Mouse (Mus musculus) neural tube, embryonic 15.5 days (tissue): ENCODE data around the gene Gm37240. TPM values are rescaled to one million over a fixed set of nuclear protein-coding genes. Genes with fewer than 3 reads are reported as not detected.

Experiments used
- ATAC-seq: fragments of 200-750 bp; cut with Nextera tagmentation; 2 replicates; pipeline ENCODE4 v1.8.0; 2017; ENCODE audit warnings: mild to moderate bottlenecking, moderate TSS enrichment, moderate library complexity; ENCODE audit not compliant: low FRiP score
- H3K27ac ChIP-seq: fragments of 300-500 bp; sonication (generic); replicated peaks from 2 replicates; pipeline ENCODE4 v1.5.1; 2015; ENCODE audit warnings: mild to moderate bottlenecking, inconsistent platforms
- H3K27me3 ChIP-seq: fragments of 300-500 bp; sonication (generic); replicated peaks from 2 replicates; pipeline ENCODE4 v1.6.1; 2015; ENCODE audit warnings: inconsistent platforms
- H3K36me3 ChIP-seq: fragments of 300-500 bp; sonication (generic); 2 replicates; pipeline ENCODE4 v1.6.1; 2015; ENCODE audit warnings: inconsistent platforms
- H3K4me1 ChIP-seq: fragments of 300-500 bp; sonication (generic); 2 replicates; pipeline ENCODE4 v1.6.1; 2015; ENCODE audit warnings: inconsistent platforms
- H3K4me2 ChIP-seq: fragments of 300-500 bp; sonication (generic); 2 replicates; pipeline ENCODE4 v1.6.1; 2015; ENCODE audit warnings: inconsistent platforms, mild to moderate bottlenecking, moderate library complexity
- H3K4me3 ChIP-seq: fragments of 300-500 bp; sonication (generic); replicated peaks from 2 replicates; pipeline ENCODE4 v1.5.1; 2015; ENCODE audit warnings: mild to moderate bottlenecking, inconsistent platforms
- H3K9ac ChIP-seq: fragments of 300-500 bp; sonication (generic); replicated peaks from 2 replicates; pipeline ENCODE4 v1.6.1; 2015; ENCODE audit warnings: mild to moderate bottlenecking, inconsistent platforms
- H3K9me3 ChIP-seq: fragments of 300-500 bp; sonication (generic); replicated peaks from 2 replicates; pipeline ENCODE4 v1.6.1; 2016; ENCODE audit warnings: inconsistent platforms
- WGBS: fragments of 180-500 bp; shearing (Covaris S2); methylation state at CpG from one replicate; pipeline ENCODE4 v1.1.7; 2015; ENCODE audit warnings: mixed read lengths; 5-methylcytosine and 5-hydroxymethylcytosine counted together
- polyA plus RNA-seq: library from polyadenylated mRNA; unstranded; fragments of >200 nt; fragmentation: Nextera tagmentation; extraction: Ambion mirVana; gene quantifications from 2 replicates; pipeline ENCODE4 v1.2.1, GENCODE M21; 2015

Gm37240 gene
- polyA plus RNA-seq, 1 experiment from 2014 or later, result 0.99 TPM

GRCm38 (mm10) chr3:84479293-84480005 lies 1407.9 kb downstream of the Gm37240 start:
- under 1% methylated on average over 61 of the region's 61 CpGs for WGBS
- H3K36me3 ChIP-seq, result no peaks in the 10 kb centered on the region
- peak overlapping the region; percentile 78 for H3K9ac ChIP-seq
- H3K4me1 ChIP-seq, result peaks cover 33% of the 10 kb centered on the region
- H3K27ac ChIP-seq, result peak overlapping the region; percentile 77
- peak overlapping the region; percentile 77 for H3K4me3 ChIP-seq
- peak; percentile 62 for ATAC-seq
- peak overlapping the region; percentile 93 for H3K4me2 ChIP-seq
- H3K9me3 ChIP-seq, result no peaks in the 10 kb centered on the region
- H3K27me3 ChIP-seq, result peaks cover 14% of the 10 kb centered on the region

- WGBS, result 4% methylated on average over 12 of the region's 12 CpGs
Observed at GRCm38 (mm10) chr3:84478896-84479292, 1408.4 kb downstream of the Gm37240 start.

DNA sequence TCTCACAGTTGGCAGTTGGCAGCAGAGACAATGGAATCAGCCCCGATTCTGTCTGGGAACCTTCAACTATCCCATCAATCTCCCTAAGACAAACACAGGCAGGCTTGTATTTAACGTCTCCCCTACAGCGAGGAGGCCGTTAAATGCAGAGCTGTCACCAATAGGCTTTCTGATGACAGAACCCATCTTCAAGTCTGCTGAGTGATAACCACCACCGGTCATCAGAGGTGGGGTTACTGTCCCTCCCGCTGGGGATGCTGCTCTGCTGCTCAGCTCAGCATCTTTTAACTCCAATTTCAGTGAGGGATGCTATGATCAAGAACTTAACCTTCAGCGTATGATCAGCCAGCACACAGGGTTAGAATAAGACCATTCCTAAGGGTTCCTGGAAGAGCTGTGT lies 1409.1 kb downstream of the Gm37240 start:
- Histone ChIP-seq H3K4me1 (peaks cover 37% of the 10 kb centered on the region), H3K4me2 (peak overlapping the region; percentile 93), H3K27me3 (peaks cover 14% of the 10 kb centered on the region), H3K4me3 (peak overlapping the region; percentile 77), H3K36me3 (no peaks in the 10 kb centered on the region), H3K9me3 (no peaks in the 10 kb centered on the region), H3K9ac (no peak overlapping the region), H3K27ac (no peak overlapping the region)
- ATAC-seq, result no peak
- WGBS, result 6% methylated on average over 7 of the region's 7 CpGs

More at GRCm38 (mm10) chr3:84478896-84479292, 1408.4 kb downstream of the Gm37240 start:
- Histone ChIP-seq H3K27ac (no peak overlapping the region), H3K9ac (peak overlapping the region; percentile 78), H3K27me3 (peaks cover 14% of the 10 kb centered on the region), H3K4me2 (peak overlapping the region; percentile 93), H3K4me3 (peak overlapping the region; percentile 77), H3K36me3 (no peaks in the 10 kb centered on the region), H3K9me3 (no peaks in the 10 kb centered on the region), H3K4me1 (peaks cover 33% of the 10 kb centered on the region)
- no peak for ATAC-seq

- Histone ChIP-seq H3K9me3 (no peaks in the 10 kb centered on the region), H3K27me3 (peaks cover 14% of the 10 kb centered on the region), H3K9ac (no peak overlapping the region), H3K36me3 (no peaks in the 10 kb centered on the region), H3K27ac (no peak overlapping the region), H3K4me2 (peak overlapping the region; percentile 93), H3K4me1 (peaks cover 44% of the 10 kb centered on the region), H3K4me3 (no peak overlapping the region)
- no peak for ATAC-seq
- 97% methylated on average over 1 of the region's 1 CpGs for WGBS
Observed at GRCm38 (mm10) chr3:84477498-84477897, 1409.8 kb downstream of the Gm37240 start.

GRCm38 (mm10) chr3:84474981-84475775 lies 1412.1 kb downstream of the Gm37240 start:
- Histone ChIP-seq H3K9me3 (no peaks in the 10 kb centered on the region), H3K9ac (no peak overlapping the region), H3K4me2 (no peak overlapping the region), H3K27me3 (peaks cover 10% of the 10 kb centered on the region), H3K27ac (no peak overlapping the region), H3K36me3 (no peaks in the 10 kb centered on the region), H3K4me1 (peaks cover 34% of the 10 kb centered on the region), H3K4me3 (no peak overlapping the region)
- ATAC-seq, result no peak
- 91% methylated on average over 12 of the region's 12 CpGs for WGBS

DNA sequence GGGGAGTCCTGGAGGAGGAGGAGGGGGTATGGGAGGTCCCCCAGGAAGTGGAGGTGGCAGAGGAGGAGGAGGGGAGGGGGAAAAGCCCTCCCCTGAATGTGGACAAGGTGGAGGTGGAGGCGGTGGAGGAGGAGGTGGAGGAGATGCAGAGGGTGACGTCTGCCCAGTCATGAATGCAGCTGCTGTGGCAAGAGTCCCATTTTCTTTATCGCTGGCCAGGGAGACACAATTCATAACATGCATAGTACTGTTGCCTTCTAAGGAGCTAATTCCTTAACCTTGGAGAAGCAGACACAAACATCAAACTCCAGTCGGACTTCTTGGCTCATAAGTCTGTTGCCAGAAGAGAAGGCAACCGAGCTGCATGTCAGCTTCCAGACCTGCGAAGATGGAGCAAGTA lies 1412.9 kb downstream of the Gm37240 start:
- H3K9ac ChIP-seq, result no peak overlapping the region
- H3K4me2 ChIP-seq, result no peak overlapping the region
- H3K36me3 ChIP-seq, result no peaks in the 10 kb centered on the region
- WGBS, result 86% methylated on average over 6 of the region's 6 CpGs
- H3K9me3 ChIP-seq, result no peaks in the 10 kb centered on the region
- peaks cover 10% of the 10 kb centered on the region for H3K27me3 ChIP-seq
- no peak overlapping the region for H3K27ac ChIP-seq
- H3K4me1 ChIP-seq, result peaks cover 27% of the 10 kb centered on the region
- no peak overlapping the region for H3K4me3 ChIP-seq
- no peak for ATAC-seq

DNA sequence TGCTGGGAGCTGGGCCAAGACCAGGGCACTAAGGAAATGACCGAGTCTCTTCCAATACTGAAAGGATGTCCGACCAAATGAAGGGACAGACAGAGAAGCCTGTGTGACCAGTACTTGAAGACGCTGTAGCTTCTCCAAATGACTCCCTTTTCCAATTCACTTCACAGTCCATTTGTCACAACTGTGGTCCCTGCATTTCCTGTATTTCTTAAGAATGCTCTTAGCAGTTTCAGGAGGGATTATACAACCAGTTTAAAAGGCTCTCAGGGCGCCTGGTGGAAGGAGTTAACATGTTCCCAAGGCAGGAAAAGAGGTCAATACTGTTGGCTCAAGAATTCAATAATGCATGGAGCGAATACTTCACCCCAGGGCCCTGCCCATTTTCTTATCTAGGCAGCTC lies 1414.4 kb downstream of the Gm37240 start:
- peaks cover 14% of the 10 kb centered on the region for H3K4me1 ChIP-seq
- H3K9me3 ChIP-seq, result no peaks in the 10 kb centered on the region
- no peak overlapping the region for H3K9ac ChIP-seq
- no peak for ATAC-seq
- H3K4me3 ChIP-seq, result no peak overlapping the region
- WGBS, result 67% methylated on average over 5 of the region's 5 CpGs
- no peak overlapping the region for H3K27ac ChIP-seq
- H3K27me3 ChIP-seq, result peaks cover 7% of the 10 kb centered on the region
- no peaks in the 10 kb centered on the region for H3K36me3 ChIP-seq
- no peak overlapping the region for H3K4me2 ChIP-seq

DNA sequence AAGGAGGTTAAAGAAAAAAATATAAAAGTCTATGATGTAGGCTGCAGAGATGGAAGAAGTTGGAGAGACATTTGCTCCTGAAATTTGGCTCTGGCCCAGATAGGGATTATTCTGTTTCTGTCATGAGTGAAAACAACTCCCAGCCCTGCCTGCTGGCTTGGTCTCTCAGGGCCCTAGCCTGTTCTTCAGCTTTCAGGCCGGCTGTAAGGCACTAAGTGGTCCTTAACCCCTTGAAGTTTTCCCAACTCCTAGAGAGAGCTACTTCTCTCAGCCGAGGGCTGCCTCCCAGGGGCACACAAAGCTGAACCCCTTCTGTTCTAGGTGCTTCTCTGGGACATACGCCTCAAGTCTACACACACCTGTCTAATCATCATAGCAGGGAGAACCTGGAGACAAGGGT lies 1414.8 kb downstream of the Gm37240 start:
- WGBS, result 67% methylated on average over 3 of the region's 3 CpGs
- Histone ChIP-seq H3K9me3 (no peaks in the 10 kb centered on the region), H3K27me3 (peaks cover 3% of the 10 kb centered on the region; the same call in 1 of the 2 replicates), H3K4me1 (peaks cover 12% of the 10 kb centered on the region), H3K27ac (no peak overlapping the region), H3K4me2 (no peak overlapping the region), H3K9ac (no peak overlapping the region), H3K36me3 (no peaks in the 10 kb centered on the region), H3K4me3 (no peak overlapping the region)
- no peak for ATAC-seq

DNA sequence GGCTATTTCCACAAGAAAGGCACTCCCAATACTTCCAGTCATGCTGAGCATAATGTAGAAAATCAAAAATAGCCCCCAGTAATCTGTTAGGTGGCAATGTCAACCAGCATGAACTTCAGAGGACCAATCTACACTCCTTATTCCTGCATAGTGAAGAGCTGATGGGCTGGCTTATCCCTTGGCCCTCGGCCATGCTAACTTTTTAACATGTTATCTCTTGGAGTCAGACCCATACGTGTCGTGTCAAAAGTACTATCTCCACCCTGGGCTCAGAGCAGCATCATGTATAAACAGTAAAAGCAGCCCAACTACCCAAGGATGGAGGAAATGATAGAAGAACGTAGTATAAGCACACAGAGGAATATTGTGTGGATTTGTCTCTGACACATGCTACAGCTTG lies 1416.2 kb downstream of the Gm37240 start:
- 88% methylated on average over 4 of the region's 4 CpGs for WGBS

DNA sequence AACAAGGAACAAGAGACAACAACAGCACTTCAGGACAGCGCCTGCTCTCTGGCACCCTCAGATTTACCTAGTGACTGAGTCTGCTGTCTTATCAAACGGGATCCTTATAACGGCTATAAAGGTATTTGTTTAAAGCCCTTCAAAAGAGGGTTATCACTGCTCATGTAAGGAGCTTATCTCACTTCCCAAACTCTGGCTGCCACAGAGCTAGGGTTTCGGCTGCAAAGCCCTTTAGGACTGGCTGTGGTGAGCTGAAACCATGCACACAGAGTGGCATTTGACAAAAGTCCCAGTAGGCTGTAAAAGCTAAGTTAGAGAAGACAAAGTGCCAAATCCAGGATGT lies 1419.2 kb downstream of the Gm37240 start:
- no peak for ATAC-seq
- no peak overlapping the region for H3K9ac ChIP-seq
- H3K4me3 ChIP-seq, result no peak overlapping the region
- peaks cover 7% of the 10 kb centered on the region for H3K4me1 ChIP-seq
- no peaks in the 10 kb centered on the region for H3K36me3 ChIP-seq
- H3K9me3 ChIP-seq, result no peaks in the 10 kb centered on the region
- H3K4me2 ChIP-seq, result no peak overlapping the region
- no peak overlapping the region for H3K27ac ChIP-seq
- H3K27me3 ChIP-seq, result no peaks in the 10 kb centered on the region
- WGBS, result 62% methylated on average over 4 of the region's 4 CpGs

More for the DNA sequence above, 1416.2 kb downstream of the Gm37240 start:
- Histone ChIP-seq H3K9ac (no peak overlapping the region), H3K27me3 (no peaks in the 10 kb centered on the region), H3K4me3 (no peak overlapping the region), H3K4me2 (no peak overlapping the region), H3K27ac (no peak overlapping the region), H3K36me3 (no peaks in the 10 kb centered on the region), H3K4me1 (peaks cover 12% of the 10 kb centered on the region), H3K9me3 (no peaks in the 10 kb centered on the region)
- ATAC-seq, result no peak

GRCm38 (mm10) chr3:84467419-84468110 lies 1419.8 kb downstream of the Gm37240 start:
- no peak overlapping the region for H3K27ac ChIP-seq
- no peaks in the 10 kb centered on the region for H3K36me3 ChIP-seq
- no peak overlapping the region for H3K9ac ChIP-seq
- peaks cover 1% of the 10 kb centered on the region for H3K4me1 ChIP-seq
- WGBS, result 65% methylated on average over 10 of the region's 10 CpGs
- no peak for ATAC-seq
- H3K4me3 ChIP-seq, result no peak overlapping the region
- no peaks in the 10 kb centered on the region for H3K9me3 ChIP-seq
- no peaks in the 10 kb centered on the region for H3K27me3 ChIP-seq
- H3K4me2 ChIP-seq, result no peak overlapping the region
